In the genomic region with DNA sequence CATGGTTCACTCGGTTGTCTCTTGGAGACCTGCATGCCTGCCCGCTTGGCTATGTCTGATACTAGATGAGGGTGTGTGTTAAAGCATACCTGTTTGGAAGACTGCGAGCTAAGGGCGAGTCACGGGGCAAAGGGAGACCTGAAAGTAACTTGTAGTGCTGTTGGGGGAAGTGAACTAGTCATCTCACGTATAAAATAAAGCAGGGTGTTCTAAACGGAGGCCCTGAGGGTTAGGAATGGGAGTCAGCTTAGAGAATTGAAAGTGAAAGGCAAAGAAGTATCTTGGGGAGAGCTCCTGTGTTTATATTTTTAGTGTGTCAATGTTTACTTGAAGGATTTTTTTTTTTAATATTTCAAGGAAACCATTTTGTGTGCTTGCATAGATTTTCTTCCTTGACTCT, we compare ENCODE assay signal across 15 mouse cellular contexts. TPM values are rescaled to one million over a fixed set of nuclear protein-coding genes. Genes with fewer than 3 reads are reported as not detected.
DNase-seq lines count a peak whose midpoint lies in the region; ATAC-seq and TF ChIP-seq lines count a peak whose summit lies in the region.
"Had no signal": no experiment of that assay in that cellular context is flagged by ENCODE, and none has a peak within 500 bp of the region (broad histone marks: within the 10 kb centered on the region; RNA-seq: fewer than 3 reads in every experiment).

No protein-coding gene starts in this region.

- H3K4me3 ChIP-seq in spleen, adult 2 months (ENCODE audit: extremely low read depth, insufficient read depth, insufficient read length) = no peak overlapping the region
- H3K4me3 ChIP-seq in macrophage (ENCODE audit: inconsistent target) = no peak overlapping the region; the same call in 1 of the 2 replicates
- H3K4me3 ChIP-seq: heart, embryonic 13.5 days; kidney, embryonic 15.5 days; limb, embryonic 10.5 days; myocyte had no signal

- no peak for DNase-seq in spleen, adult 2 months (ENCODE audit: low read depth in 1 of 2, low spot score in 2 of 2)
- no peak for DNase-seq in spleen, adult 12 weeks (ENCODE audit: low spot score)
- no peak for DNase-seq in heart, adult 9 months (ENCODE audit: low spot score in 2 of 2)
- no peak for DNase-seq in cerebellum, adult 9-11 months
- DNase-seq: adrenal gland, postnatal 36 days; forebrain, postnatal 0 days; gastrocnemius, postnatal 14 days had no signal

- 0 out of 2 replicates have a peak, but pooled peaks have one; percentile 12 for ATAC-seq in common myeloid progenitor, adult 5-6 weeks (replicated peaks; ENCODE audit: low read depth, poor library complexity, severe bottlenecking)
- ATAC-seq in megakaryocyte-erythroid progenitor cell, adult 5-6 weeks (replicated peaks; ENCODE audit: low FRiP score, low TSS enrichment, poor library complexity, severe bottlenecking) = no peak
- ATAC-seq: forebrain, postnatal 0 days had no signal

- H3K27me3 ChIP-seq in spleen, adult 2 months (ENCODE audit: control insufficient read depth, insufficient read depth, low read length) = no peaks in the 10 kb centered on the region
- H3K27me3 ChIP-seq: heart, embryonic 13.5 days; kidney, embryonic 15.5 days had no signal

- no peaks in the 10 kb centered on the region for H3K36me3 ChIP-seq in spleen, adult 2 months (ENCODE audit: control insufficient read depth, insufficient read depth, low read length)
- no peaks in the 10 kb centered on the region for H3K36me3 ChIP-seq in macrophage (ENCODE audit: inconsistent target)
- H3K36me3 ChIP-seq: heart, embryonic 13.5 days; kidney, embryonic 15.5 days had no signal

- peaks cover 100% of the 10 kb centered on the region for H3K79me2 ChIP-seq in macrophage (ENCODE audit: inconsistent target)

- H3K27ac ChIP-seq in spleen, adult 2 months (ENCODE audit: insufficient read depth, low read length) = peak overlapping the region; percentile 21
- H3K27ac ChIP-seq in macrophage = 0 out of 2 replicates have a peak overlapping the region, but pooled peaks have one; percentile 2
- H3K27ac ChIP-seq: heart, embryonic 13.5 days; hindbrain, embryonic 14.5 days; kidney, embryonic 15.5 days; limb, embryonic 10.5 days had no signal

- no peak for TF ChIP-seq POLR2A in spleen, adult 2 months (IDR thresholded peaks at IDR 0.05; ENCODE audit: low read depth, low read length)

- TF ChIP-seq CTCF in spleen, adult 2 months (IDR thresholded peaks at IDR 0.05; ENCODE audit: extremely low read depth, insufficient read depth, insufficient read length, insufficient replicate concordance) = no peak

- 27% methylated on average over 7 of the region's 7 CpGs for WGBS in spleen, adult 2 months
- WGBS in macrophage (ENCODE audit: missing documents) = 21% methylated on average over 7 of the region's 7 CpGs

- peaks cover 5% of the 10 kb centered on the region; the same call in 1 of the 2 replicates for H3K4me1 ChIP-seq in spleen, adult 2 months (ENCODE audit: control insufficient read depth, insufficient read depth, insufficient read length)

RNA-seq across cellular contexts. Expression of a gene that starts 8.2 kb away (rescaled TPM):
- polyA plus RNA-seq in spleen, adult 2 months (2012; rRNA removed) = 13.4 and 13.5 TPM in 2 replicates
- 66.3 and 97.0 TPM in 2 replicates for total RNA-seq in common myeloid progenitor, adult 5-6 weeks (2017)
- total RNA-seq in macrophage (2018; cell fraction: chromatin; rRNA removed) = 1,000 to 10,000 TPM in 5 of 26 experiments, 100 to 1,000 TPM in 21; 253 to 2,419 (median 417) TPM
- 100 to 1,000 TPM in 4 of 26 experiments, 10 to 100 TPM in 22; 34.6 to 197 (median 49.3) TPM for total RNA-seq in macrophage (2018; cell fraction: cytosol; rRNA removed)
- total RNA-seq in macrophage (2018; cell fraction: nucleus; rRNA removed) = 100 to 1,000 TPM; 124 to 913 (median 217) TPM
- polyA plus RNA-seq in macrophage (2018) = 40.1 to 42.3 TPM (median 40.3 TPM) in 3 replicates
- total RNA-seq in megakaryocyte-erythroid progenitor cell, adult 5-6 weeks (2014; fragmentation: Nextera tagmentation) = 119 and 153 TPM in 2 replicates
- total RNA-seq in megakaryocyte-erythroid progenitor cell, adult 5-6 weeks (2017) = 129 and 139 TPM in 2 replicates
